Comparison of ENCODE assay signal across 18 mouse cellular contexts in the genomic region with DNA sequence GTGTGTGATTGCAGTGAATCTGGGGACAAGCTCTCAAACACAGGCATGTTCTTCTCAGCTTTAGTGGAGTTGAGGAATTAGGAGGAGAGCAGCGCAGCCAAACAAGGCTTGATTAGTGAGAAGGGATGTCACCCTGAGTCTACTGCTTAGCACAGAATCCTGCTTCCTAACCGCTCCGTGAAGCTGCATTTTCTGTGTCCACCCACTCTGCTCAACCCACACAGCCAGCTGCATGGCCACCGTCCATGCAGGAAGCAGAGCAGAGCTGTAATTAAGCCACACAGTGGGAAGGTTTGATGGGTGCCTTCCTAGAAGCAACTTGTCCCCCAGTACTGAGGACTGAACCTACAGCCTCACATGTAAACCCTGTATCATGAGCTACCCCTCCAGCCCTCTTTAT.
DNase-seq lines count a peak whose midpoint lies in the region; ATAC-seq and TF ChIP-seq lines count a peak whose summit lies in the region.
"Had no signal": no experiment of that assay in that cellular context is flagged by ENCODE, and none has a peak within 500 bp of the region (broad histone marks: within the 10 kb centered on the region; RNA-seq: fewer than 3 reads in every experiment).

No protein-coding gene starts in this region.

- no peak overlapping the region for H3K4me2 ChIP-seq in limb, embryonic 12.5 days
- H3K4me2 ChIP-seq: heart, embryonic 13.5 days; liver, embryonic 12.5 days; lung, embryonic 14.5 days; midbrain, embryonic 11.5 days; neural tube, embryonic 15.5 days had no signal

- no peaks in the 10 kb centered on the region for H3K36me3 ChIP-seq in limb, embryonic 12.5 days
- H3K36me3 ChIP-seq: liver, embryonic 12.5 days; neural tube, embryonic 15.5 days had no signal

- no peak for DNase-seq in frontal cortex, postnatal 10 days (ENCODE audit: low spot score in 2 of 2)
- DNase-seq in right cerebral cortex, postnatal 25 days = peak; percentile 46
- DNase-seq in right cerebral cortex, postnatal 14 days = no peak
- DNase-seq in cerebellum, adult 9-10 months = no peak
- DNase-seq in cerebellum, adult 2 months = no peak
- DNase-seq: adrenal gland, adult 8-10 months; cerebellum, adult 9-11 months had no signal

- peaks cover 4% of the 10 kb centered on the region; the same call in 1 of the 2 replicates for H3K9me3 ChIP-seq in limb, embryonic 12.5 days
- H3K9me3 ChIP-seq: heart, embryonic 13.5 days; liver, embryonic 12.5 days; neural tube, embryonic 15.5 days had no signal

- no peak for TF ChIP-seq CTCF in cerebellum, adult 2 months (IDR thresholded peaks at IDR 0.05; ENCODE audit: borderline replicate concordance, insufficient read depth, low read depth, low read length)

- WGBS in limb, embryonic 12.5 days = 78% methylated on average over 4 of the region's 4 CpGs
- WGBS in cerebellum, adult 2 months = 88% methylated on average over 4 of the region's 4 CpGs

- H3K27ac ChIP-seq in limb, embryonic 12.5 days = peak overlapping the region; percentile 77
- H3K27ac ChIP-seq in cerebellum, adult 2 months (ENCODE audit: insufficient read depth, low read length) = no peak overlapping the region
- H3K27ac ChIP-seq: gastrocnemius, adult 2 months; heart, embryonic 13.5 days; hindbrain, postnatal 0 days; liver, embryonic 12.5 days; neural tube, embryonic 15.5 days; stomach, postnatal 0 days had no signal

- no peak overlapping the region for H3K9ac ChIP-seq in limb, embryonic 12.5 days (replicated peaks)
- H3K9ac ChIP-seq: heart, embryonic 13.5 days; liver, embryonic 12.5 days; lung, embryonic 14.5 days; neural tube, embryonic 15.5 days had no signal

- H3K27me3 ChIP-seq in limb, embryonic 12.5 days = no peaks in the 10 kb centered on the region
- no peaks in the 10 kb centered on the region for H3K27me3 ChIP-seq in cerebellum, adult 2 months (ENCODE audit: control insufficient read depth, insufficient read depth, low read length)
- H3K27me3 ChIP-seq: CH12.LX; heart, embryonic 13.5 days; liver, embryonic 12.5 days; neural tube, embryonic 15.5 days had no signal

- H3K4me1 ChIP-seq in limb, embryonic 12.5 days (replicated peaks) = peaks cover 31% of the 10 kb centered on the region
- H3K4me1 ChIP-seq in cerebellum, adult 2 months (ENCODE audit: control insufficient read depth, insufficient read depth, low read length) = no peaks in the 10 kb centered on the region; the same call in 1 of the 2 replicates

- no peak for TF ChIP-seq POLR2A in cerebellum, adult 2 months (IDR thresholded peaks at IDR 0.05; ENCODE audit: borderline replicate concordance, insufficient read depth, low read length)

- ATAC-seq in frontal cortex, adult (ENCODE audit: low TSS enrichment) = peak; percentile 78
- ATAC-seq in limb, embryonic 12.5 days (ENCODE audit: insufficient number of reproducible peaks, insufficient read depth, low FRiP score, low TSS enrichment, low read depth) = no peak
- ATAC-seq: hindbrain, postnatal 0 days; liver, embryonic 12.5 days had no signal

- no peak overlapping the region for H3K4me3 ChIP-seq in limb, embryonic 12.5 days (replicated peaks)
- H3K4me3 ChIP-seq in cerebellum, adult 2 months (replicated peaks; ENCODE audit: insufficient read depth, low read depth, low read length) = no peak overlapping the region
- H3K4me3 ChIP-seq: gastrocnemius, adult 2 months; heart, embryonic 13.5 days; liver, embryonic 12.5 days; neural tube, embryonic 15.5 days had no signal
